Mouse (Mus musculus) lung, postnatal 10 days (tissue): ENCODE measurements around the gene Cyp4f18.
"Not testable (repeated sequence)": the region's sequence is repeated elsewhere in the genome, so short reads cannot be mapped to it uniquely, and the experiment has no call there.

Experiments
- DNase-seq: peaks from one replicate; pipeline ENCODE4 v3.0.0; 2021

Cyp4f18 gene

GRCm38 (mm10) chr8:71971945-71972344, 37.5 kb downstream of the Cyp4f18 start:
- DNase-seq: peak; percentile 52

DNA sequence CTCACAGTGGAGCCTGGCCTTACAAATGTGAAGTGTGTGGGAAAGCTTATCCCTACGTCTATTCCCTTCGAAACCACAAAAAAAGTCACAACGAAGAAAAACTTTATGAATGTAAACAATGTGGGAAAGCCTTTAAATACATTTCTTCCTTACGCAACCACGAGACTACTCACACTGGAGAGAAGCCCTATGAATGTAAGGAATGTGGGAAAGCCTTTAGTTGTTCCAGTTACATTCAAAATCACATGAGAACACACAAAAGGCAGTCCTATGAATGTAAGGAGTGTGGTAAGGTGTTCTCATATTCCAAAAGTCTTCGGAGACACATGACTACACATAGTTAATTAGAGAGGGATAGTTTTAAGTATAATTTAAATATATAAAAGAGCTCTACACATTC, 40.8 kb downstream of the Cyp4f18 start:
- no peak for DNase-seq

DNA sequence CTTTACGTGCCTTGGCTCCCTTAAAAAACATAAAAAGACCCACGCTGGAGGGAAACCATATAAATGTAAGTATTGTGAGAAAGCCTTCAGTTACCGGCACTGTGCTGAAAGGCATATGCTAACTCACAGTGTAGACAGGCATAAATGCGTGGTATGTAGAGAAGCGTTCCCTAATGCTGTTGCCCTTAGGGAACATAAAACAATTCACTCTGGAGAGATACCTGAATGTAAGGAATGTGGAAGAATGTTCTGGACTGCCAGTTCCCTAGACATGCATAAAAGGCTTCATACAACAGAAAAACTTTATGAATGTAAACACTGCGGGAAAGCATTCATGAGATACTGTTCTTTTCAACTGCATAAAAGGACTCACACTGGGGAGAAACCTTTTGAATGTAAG, 41.3 kb downstream of the Cyp4f18 start:
- DNase-seq: no peak

GRCm38 (mm10) chr8:71967261-71967660, 42.2 kb downstream of the Cyp4f18 start:
- DNase-seq: no peak

DNA sequence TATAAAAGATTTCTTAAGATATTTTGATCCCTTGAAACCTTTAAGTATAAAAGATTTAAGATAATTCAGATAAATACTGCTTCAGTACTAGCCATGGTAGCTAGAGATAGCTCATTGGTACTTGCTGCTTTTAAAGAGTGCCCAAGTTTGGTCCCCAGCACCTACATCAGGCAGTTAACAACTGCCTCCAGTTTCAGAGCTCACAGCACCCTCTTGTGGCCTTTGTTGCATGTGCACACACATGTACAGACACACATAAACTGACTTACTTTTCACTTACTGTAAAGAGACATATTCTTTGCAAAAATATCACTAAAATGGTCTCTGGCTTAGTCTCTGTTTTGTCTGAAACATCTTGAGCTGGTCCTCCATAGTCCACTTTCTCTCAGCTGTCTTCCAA, 43.0 kb downstream of the Cyp4f18 start:
- no peak for DNase-seq

DNA sequence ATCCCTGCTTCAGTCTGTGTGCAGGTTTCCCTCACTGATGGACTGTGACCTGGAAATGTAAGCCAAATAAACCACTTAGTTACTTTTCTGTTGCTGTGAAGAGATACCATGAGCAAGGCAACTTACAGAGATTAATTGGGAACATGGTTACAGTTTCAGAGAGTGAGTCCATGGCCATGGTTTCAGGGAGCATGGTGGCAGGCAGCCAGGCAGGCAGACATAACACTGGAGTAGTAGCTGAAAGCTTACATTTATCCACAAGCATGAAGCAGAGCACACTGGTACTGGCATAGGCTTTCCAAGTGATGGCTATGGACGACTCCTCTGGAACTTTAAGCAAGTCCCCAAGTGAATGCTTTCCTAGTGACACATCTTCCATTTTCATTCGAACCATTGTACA, 44.3 kb downstream of the Cyp4f18 start:
- no peak for DNase-seq

GRCm38 (mm10) chr8:71964051-71964450, 45.4 kb downstream of the Cyp4f18 start:
- DNase-seq: no peak

DNA sequence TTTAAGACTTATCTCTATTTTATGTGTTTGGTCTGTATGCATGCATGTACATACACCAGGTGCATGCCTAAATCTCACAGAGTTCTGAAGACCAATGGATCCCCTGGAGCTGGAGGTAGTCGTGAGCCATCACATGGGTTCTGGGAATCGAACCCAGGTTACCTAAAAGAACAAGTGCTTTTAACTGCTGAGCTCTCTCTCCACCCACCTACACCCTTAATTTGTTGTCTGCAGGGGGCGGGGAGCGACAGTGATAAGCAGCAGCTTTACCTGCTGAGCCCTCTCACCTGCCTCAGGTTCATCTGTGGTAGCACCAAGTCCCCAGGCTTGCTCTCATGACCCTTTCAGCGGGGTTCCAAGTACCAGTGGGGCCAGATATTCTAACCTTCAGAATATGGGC, 47.6 kb downstream of the Cyp4f18 start:
- no peak for DNase-seq

DNA sequence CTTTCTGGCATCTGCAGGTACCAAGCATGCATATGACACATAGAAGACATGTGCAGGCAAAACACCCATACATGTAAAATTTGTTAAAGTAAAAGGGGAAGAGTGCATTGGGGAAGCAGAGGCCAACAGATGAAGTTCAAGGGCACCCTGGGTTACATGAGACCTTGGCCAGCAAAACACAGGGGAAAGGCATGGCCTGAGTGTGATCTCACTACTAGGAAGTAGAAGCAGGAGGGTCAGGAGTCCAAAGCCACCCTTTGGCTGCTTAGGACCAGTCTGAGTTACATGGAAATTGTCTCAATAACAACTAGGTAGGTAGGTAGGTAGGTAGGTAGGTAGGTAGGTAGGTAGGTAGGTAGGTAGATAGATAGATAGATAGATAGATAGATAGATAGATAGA, 48.9 kb downstream of the Cyp4f18 start:
- no peak for DNase-seq

DNA sequence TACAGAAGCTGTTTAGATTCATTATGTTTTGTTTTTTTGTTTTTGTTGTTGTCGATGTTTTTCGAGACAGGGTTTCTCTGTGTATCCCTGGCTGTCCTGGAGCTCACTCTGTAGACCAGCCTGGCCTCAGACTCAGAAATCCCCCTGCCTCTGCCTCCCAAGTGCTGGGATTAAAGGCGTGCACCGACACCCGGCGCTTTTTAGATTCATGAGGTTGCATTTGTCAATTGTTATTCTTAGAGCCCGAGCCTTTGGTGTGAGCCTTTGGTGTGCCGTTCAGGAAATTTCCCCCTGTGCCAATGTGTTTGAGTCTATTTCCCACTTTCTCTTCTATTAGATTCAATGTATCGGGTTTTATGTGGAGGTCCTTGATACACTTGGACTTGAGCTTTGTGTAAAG, 54.8 kb downstream of the Cyp4f18 start:
- DNase-seq: no peak

- DNase-seq: not testable (repeated sequence)
Measured at GRCm38 (mm10) chr8:71952961-71953700, 56.3 kb downstream of the Cyp4f18 start.

GRCm38 (mm10) chr8:71952489-71952888, 56.9 kb downstream of the Cyp4f18 start:
- DNase-seq: no peak

DNA sequence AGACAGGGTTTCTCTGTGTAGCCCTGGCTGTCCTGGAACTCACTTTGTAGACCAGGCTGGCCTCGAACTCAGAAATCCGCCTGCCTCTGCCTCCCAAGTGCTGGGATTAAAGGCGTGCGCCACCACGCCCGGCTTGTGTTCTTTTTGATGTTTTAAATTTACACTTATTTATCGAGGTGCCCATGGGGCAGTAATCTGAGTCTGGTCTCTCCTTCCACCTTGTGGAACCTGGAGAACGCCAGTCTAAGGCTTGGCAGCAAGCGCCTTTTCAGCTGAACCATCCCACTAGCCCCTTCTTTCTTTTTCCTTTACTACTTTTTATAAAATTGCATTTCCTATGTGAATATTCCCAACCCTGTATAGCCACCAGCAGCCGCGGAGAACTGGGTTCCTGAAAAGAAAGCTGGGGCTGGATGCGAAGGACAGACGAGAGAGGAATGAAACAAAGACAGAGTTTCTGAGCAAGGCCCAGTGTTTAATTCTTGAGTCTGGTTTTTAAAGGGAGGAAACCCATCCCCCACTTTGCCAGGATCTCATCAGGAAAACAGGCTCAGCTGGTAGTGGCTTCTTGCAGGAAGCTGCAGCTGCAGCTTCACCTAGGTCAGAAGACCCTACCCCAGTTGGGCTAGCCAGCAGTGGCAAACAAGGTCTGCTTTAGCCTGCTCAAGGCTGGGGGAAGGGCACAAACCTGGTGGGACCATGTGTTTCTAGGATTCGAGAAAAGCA, 57.8 kb downstream of the Cyp4f18 start:
- DNase-seq: no peak

DNA sequence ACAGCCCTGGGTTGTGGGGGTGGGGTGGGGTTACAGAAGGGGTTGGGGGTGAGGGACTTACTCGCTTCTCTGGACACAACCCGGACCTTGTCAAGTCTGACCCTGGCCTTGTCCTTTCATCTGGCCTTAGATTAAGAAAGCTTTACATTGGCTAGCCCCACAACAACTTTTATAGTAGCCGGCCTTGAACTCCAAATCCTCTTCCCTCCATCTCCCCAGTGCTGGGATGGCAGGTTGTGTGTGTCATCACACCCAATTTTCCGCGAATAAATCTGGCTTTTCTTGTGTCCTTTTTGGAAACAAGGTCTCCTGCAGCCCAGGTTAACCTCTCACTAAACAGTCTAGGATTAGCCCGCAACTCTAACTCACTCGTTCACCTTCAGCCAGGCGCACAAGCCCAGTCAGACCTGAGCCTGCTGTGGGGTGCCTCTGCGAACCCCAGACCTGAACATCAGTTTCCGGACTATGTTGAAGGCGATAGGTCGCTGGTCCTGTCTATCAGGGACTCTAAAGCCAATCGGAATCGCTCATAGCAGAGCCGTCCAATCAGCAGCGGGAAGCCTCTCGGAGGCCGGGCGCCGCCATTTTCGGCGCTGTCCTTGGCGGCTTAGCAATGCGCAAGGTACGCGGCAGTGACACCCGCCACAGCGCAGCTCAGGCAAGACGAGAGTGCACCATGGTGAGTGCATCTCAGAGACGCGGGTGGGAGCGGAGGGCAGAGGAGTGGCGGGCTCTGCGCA, 58.8 kb downstream of the Cyp4f18 start, which contains the start of gene Zfp961:
Gene Zfp961, plus strand, starts transcription at position 557 of the 740 bp plus-strand sequence.
- peak; percentile 99 for DNase-seq

DNA sequence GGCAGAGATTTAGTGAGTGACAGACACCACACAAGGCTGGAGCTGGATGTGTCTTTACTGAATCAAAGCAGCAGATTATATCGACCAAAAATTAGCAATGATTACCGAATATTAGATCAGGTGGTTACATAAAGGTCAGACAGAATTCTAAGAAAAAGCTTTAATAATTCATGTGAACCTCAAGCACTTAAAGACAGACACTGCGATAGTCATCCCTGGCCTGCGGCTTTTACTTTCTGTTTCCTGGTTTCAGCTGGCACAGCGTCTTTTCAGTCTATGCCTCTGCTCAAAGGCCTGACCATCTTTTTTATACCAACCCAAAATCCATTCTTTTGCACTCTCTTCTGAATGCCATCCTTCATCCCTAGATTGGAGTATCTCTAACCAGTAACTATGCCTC, 60.8 kb downstream of the Cyp4f18 start:
- DNase-seq: no peak

DNA sequence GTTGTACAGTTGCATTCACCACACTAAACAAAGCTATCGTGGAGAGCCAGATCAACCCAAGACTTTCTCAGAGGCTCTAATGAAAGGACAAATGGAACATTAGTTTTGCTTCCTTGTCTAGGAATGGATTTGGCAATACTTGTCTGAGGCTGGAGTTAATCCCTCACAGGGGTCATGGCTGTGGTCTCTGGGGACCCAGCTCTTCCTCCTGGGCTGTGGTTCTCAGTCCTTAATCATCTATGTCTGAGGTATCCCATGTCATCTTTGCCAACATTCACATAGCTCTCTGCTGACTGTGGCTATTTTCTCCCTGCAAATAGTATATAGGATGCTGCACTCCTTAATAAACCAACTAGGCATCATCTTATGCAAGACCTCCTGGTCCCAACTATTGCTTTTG, 67.7 kb downstream of the Cyp4f18 start:
- DNase-seq: no peak

DNA sequence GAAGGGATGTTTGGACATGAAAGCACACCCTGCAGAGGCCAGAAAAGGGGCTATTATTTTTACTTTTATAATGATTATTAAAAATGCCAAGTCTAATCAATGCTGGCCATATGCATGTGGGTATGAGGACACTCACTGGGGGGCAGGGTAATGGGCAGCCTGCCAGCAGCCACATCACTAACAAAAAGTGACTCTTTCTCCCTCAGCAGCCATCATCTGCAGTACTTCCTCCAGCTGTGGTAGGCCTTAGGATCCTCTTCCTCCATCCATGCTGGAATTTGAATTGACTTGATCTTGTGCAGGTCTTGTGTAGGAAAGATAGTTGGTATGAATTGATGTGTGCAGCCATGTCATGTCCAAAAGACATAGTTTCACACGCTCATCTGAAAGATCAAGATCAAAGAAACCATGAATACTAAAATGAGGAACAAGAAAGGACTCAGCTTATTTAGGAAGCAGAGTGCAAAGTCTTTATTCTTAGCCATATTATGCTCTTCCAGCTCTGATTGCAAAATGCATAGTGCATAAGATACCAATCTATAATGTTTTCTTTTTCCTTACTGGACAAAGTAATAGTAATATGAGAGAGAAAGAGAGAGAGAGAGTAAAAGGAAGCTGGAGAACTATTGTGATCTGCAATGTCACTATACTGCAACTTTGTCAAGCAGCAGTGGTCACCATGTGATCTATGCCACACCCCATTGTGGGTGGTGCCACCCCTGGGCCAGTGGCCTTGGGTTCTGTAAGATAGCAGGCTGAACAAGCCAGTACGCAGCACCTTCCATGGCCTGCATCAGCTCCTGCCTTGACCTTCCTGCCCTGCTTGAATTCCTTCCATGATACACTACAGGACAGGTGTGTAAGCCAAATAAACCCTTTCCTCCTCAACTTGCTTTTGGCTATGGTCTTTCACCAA, 68.9 kb downstream of the Cyp4f18 start:
- no peak for DNase-seq
